Mouse (Mus musculus) myocyte (in vitro differentiated cells): Measurements from ENCODE around the gene Ltbp1. TPM values are rescaled to one million over a fixed set of nuclear protein-coding genes. Genes with fewer than 3 reads are reported as not detected.

Source experiments
- H3K27me3 ChIP-seq: one replicate; pipeline ENCODE4 v1.6.1; 2011; ENCODE audit not compliant: control insufficient read depth, insufficient read depth, insufficient read length
- H3K36me3 ChIP-seq: one replicate; pipeline ENCODE4 v1.6.1; 2011; ENCODE audit not compliant: control insufficient read depth, insufficient read depth
- H3K4me2 ChIP-seq: one replicate; pipeline ENCODE4 v1.6.1; 2011; ENCODE audit warnings: low read depth, control low read depth
- H3K4me3 ChIP-seq: one replicate; pipeline ENCODE4 v1.5.1; 2011; ENCODE audit warnings: mild to moderate bottlenecking, control low read depth, moderate library complexity
- H3K79me2 ChIP-seq: one replicate; pipeline ENCODE4 v1.6.1; 2011; ENCODE audit not compliant: control insufficient read depth, insufficient read depth
- H3ac ChIP-seq: one replicate; pipeline ENCODE4 v1.6.1; 2011; ENCODE audit not compliant: control insufficient read depth, insufficient read length
- CEBPB ChIP-seq: IDR thresholded peaks from 2 replicates; pipeline ENCODE4 v1.6.1; 2011; ENCODE audit warnings: mild to moderate bottlenecking, moderate library complexity; ENCODE audit not compliant: poor library complexity, insufficient read depth, severe bottlenecking
- E2F4 ChIP-seq: IDR thresholded peaks from one replicate; pipeline ENCODE4 v1.6.1; 2011; ENCODE audit warnings: mild to moderate bottlenecking, control low read depth, moderate library complexity; ENCODE audit not compliant: insufficient read depth
- MAX ChIP-seq: IDR thresholded peaks from one replicate; pipeline ENCODE4 v1.6.1; 2011; ENCODE audit warnings: low read depth, mild to moderate bottlenecking, control low read depth
- MYOD1 ChIP-seq, 3 experiments: IDR thresholded peaks; one replicate each; pipeline ENCODE4 v1.6.1; 2011; ENCODE audit warnings: control low read depth in 2 of 3, low read depth in 2 of 3, mild to moderate bottlenecking in 2 of 3, moderate library complexity in 1 of 3; ENCODE audit not compliant: insufficient read length in 2 of 3, control insufficient read depth in 1 of 3
- MYOG ChIP-seq, 3 experiments: IDR thresholded peaks; one replicate each; pipeline ENCODE4 v1.6.1; 2011; ENCODE audit warnings: control low read depth in 2 of 3, low read depth in 2 of 3, mild to moderate bottlenecking in 2 of 3; ENCODE audit not compliant: insufficient read length in 2 of 3, control insufficient read depth in 1 of 3, insufficient read depth in 1 of 3
- POLR2A ChIP-seq: IDR thresholded peaks from one replicate; pipeline ENCODE4 v1.6.1; 2011; ENCODE audit warnings: low read depth, mild to moderate bottlenecking, control low read depth, moderate library complexity; ENCODE audit not compliant: insufficient read length
- POLR2AphosphoS2 ChIP-seq: IDR thresholded peaks from one replicate; pipeline ENCODE4 v1.6.1; 2011; ENCODE audit warnings: low read depth, control low read depth; ENCODE audit not compliant: insufficient read length
- REST ChIP-seq: IDR thresholded peaks from one replicate; pipeline ENCODE4 v1.6.1; 2011; ENCODE audit warnings: mild to moderate bottlenecking, control low read depth, moderate library complexity; ENCODE audit not compliant: insufficient read depth, insufficient read length
- SRF ChIP-seq: IDR thresholded peaks from one replicate; pipeline ENCODE4 v1.6.1; 2011; ENCODE audit warnings: low read depth; ENCODE audit not compliant: control insufficient read depth, insufficient read length
- TCF12 ChIP-seq: IDR thresholded peaks from one replicate; pipeline ENCODE4 v1.6.1; 2011; ENCODE audit warnings: mild to moderate bottlenecking, control low read depth; ENCODE audit not compliant: poor library complexity, insufficient read depth, severe bottlenecking
- TCF3 ChIP-seq: IDR thresholded peaks from one replicate; pipeline ENCODE4 v1.6.1; 2011; ENCODE audit warnings: low read depth, control low read depth; ENCODE audit not compliant: insufficient read length
- USF1 ChIP-seq: IDR thresholded peaks from one replicate; pipeline ENCODE4 v1.6.1; 2011; ENCODE audit warnings: low read depth, mild to moderate bottlenecking, control low read depth, moderate library complexity
- polyA plus RNA-seq: library from polyadenylated mRNA; unstranded; fragments of >200 nt; fragmentation: generic; extraction: Trizol; gene quantifications from one replicate; pipeline ENCODE4 v1.2.1, GENCODE M21; 2012; ENCODE audit warnings: missing spikeins

The Ltbp1 gene
- polyA plus RNA-seq, 1 experiment: 19.4 TPM

DNA sequence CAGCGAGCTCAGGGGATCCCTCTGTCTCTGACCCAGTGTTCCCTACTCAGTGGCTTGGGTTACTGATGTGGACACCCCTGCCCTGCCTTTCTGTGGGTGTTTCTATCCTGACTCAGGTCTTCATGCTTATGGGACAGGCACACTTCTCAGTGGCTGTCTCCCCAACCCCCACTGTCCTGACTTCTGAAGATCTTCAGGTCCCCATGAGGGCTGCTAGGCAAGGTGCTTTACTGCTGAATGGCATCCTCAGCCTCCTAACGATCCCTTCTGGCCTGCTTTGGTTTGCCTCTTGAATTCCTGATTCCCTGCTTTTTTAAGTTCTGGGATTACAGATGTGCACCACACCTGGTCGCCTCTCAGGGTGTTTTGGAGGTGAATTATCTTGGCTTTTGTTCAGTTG is 14.8 kb upstream of the Ltbp1 start:
- H3K4me3 ChIP-seq: no peak overlapping the region
- no peaks in the 10 kb centered on the region for H3K36me3 ChIP-seq
- H3K4me2 ChIP-seq: no peak overlapping the region
- no peaks in the 10 kb centered on the region for H3K27me3 ChIP-seq
- no peak overlapping the region for H3ac ChIP-seq
- no peaks in the 10 kb centered on the region for H3K79me2 ChIP-seq
- TF ChIP-seq TCF12 (no peak), POLR2AphosphoS2 (no peak), TCF3 (no peak), MAX (no peak), POLR2A (no peak), MYOD1 (IDR thresholded peaks at IDR 0.05; ENCODE audit: control insufficient read depth in 1 of 3, insufficient read length in 2 of 3, low read depth in 2 of 3) (no peak), CEBPB (no peak)

DNA sequence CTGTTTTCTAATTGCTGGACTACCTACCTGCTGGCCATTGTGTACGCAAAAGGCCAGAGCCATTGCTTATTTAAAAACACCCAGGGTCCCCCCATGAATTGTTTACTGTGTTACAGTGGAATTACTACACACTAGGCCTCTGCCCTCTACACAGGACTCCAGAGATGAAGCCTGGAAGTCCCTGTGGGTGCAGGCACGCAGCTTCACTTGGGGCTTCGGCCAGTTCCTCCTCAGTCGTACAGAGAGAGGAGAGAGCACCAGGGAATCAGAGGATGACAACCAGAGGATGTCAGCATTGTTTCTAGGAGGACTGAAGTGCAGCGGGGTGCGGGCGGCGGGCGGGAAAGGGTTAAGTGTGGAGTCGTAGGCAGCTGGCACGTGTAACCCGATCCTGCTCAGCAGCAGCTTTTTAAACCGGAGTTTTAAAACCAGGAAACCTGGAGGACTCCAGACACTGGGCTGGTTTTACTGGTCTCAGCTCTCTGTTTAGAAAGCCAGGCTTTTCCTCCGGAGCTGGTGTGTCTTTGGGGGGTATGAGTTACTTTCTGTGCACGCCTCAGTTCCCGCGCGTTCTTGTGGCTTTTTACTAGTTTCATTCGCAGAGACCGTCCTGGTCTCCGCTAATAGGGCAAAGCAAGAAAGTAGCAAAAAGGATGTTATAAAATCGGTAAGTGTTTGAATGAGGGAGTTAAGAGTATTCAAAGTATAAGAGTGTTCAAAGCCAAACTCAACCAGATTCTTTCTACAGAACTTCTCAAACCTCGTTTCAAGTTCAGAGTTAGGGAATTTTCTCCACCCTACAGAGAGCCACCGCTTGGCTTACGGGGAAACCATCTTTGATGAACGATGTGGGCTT is 11.4 kb upstream of the Ltbp1 start:
- H3K4me3 ChIP-seq: peak overlapping the region; percentile 8
- TF ChIP-seq MAX (no peak), POLR2A (no peak), MYOD1 (IDR thresholded peaks at IDR 0.05; ENCODE audit: control insufficient read depth in 1 of 3, insufficient read length in 2 of 3, low read depth in 2 of 3) (peak in 2 of 3 experiments; percentile 53 to 69), SRF (no peak), MYOG (IDR thresholded peaks at IDR 0.05; ENCODE audit: control insufficient read depth in 1 of 3, insufficient read depth in 1 of 3, insufficient read length in 2 of 3, low read depth in 2 of 3) (peak in 2 of 3 experiments; percentile 75 to 77)
- peak overlapping the region; percentile 89 for H3K4me2 ChIP-seq
- H3ac ChIP-seq: no peak overlapping the region
- H3K79me2 ChIP-seq: no peaks in the 10 kb centered on the region
- no peaks in the 10 kb centered on the region for H3K36me3 ChIP-seq
- no peaks in the 10 kb centered on the region for H3K27me3 ChIP-seq

DNA sequence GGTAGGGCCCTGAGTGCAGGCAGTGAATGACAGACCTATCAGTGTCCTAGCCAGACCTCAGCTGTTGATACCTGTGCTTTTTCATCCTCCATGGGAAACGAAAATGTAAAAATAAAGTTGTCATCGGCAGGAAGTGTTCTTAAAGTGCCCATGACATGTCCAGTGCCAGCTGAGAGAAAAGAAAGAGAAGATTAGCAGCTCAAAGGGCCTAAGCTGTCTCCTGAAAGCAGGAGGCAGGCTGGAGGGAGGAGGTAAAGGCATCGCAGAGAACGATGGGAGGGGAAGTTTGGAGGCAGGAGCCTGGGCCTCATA is 10.8 kb upstream of the Ltbp1 start:
- peak overlapping the region; percentile 8 for H3K4me3 ChIP-seq
- H3K4me2 ChIP-seq: peak overlapping the region; percentile 89
- no peaks in the 10 kb centered on the region for H3K27me3 ChIP-seq
- TF ChIP-seq MAX (no peak), MYOD1 (IDR thresholded peaks at IDR 0.05; ENCODE audit: control insufficient read depth in 1 of 3, insufficient read length in 2 of 3, low read depth in 2 of 3) (no peak), E2F4 (no peak), TCF3 (no peak), MYOG (IDR thresholded peaks at IDR 0.05; ENCODE audit: control insufficient read depth in 1 of 3, insufficient read depth in 1 of 3, insufficient read length in 2 of 3, low read depth in 2 of 3) (no peak), POLR2A (no peak), POLR2AphosphoS2 (no peak), CEBPB (no peak), USF1 (no peak), TCF12 (no peak), SRF (no peak), REST (no peak)
- H3ac ChIP-seq: no peak overlapping the region
- H3K36me3 ChIP-seq: no peaks in the 10 kb centered on the region
- H3K79me2 ChIP-seq: no peaks in the 10 kb centered on the region

DNA sequence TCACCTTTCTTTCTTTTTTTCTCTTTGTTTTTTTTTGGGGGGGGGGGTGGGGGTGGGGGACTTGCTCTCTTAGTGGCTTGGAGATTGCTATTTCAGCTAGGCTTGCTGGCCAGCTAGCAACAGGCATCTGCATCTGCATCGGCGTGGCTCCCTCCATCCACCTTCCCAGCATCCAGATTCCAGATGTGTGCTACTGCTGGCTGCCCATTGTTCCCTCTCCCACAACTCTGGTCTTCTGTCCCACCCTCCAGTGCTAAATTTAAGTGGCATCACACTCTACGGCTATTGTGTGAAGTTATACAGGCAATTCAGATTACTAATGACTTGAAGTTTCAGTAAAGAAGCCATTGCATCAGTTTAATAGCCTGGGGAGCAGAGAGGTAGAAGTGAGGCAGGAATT is 10.1 kb upstream of the Ltbp1 start:
- Histone ChIP-seq H3K79me2 (no peaks in the 10 kb centered on the region), H3ac (no peak overlapping the region), H3K4me2 (no peak overlapping the region), H3K4me3 (no peak overlapping the region), H3K27me3 (no peaks in the 10 kb centered on the region), H3K36me3 (no peaks in the 10 kb centered on the region)
- no peak for TF ChIP-seq USF1
- no peak for TF ChIP-seq E2F4
- no peak for TF ChIP-seq TCF3
- no peak for TF ChIP-seq TCF12
- no peak for TF ChIP-seq MAX
- TF ChIP-seq POLR2A: no peak
- no peak for TF ChIP-seq POLR2AphosphoS2
- no peak for TF ChIP-seq MYOD1 (IDR thresholded peaks at IDR 0.05; ENCODE audit: control insufficient read depth in 1 of 3, insufficient read length in 2 of 3, low read depth in 2 of 3)
- TF ChIP-seq SRF: no peak
- no peak for TF ChIP-seq REST
- TF ChIP-seq CEBPB: no peak
- TF ChIP-seq MYOG (IDR thresholded peaks at IDR 0.05; ENCODE audit: control insufficient read depth in 1 of 3, insufficient read depth in 1 of 3, insufficient read length in 2 of 3, low read depth in 2 of 3): no peak
